Mouse (Mus musculus) right cerebral cortex, adult 2 months (tissue): ENCODE results near the gene Ahnak.
"Not testable (repeated sequence)": the region's sequence is repeated elsewhere in the genome, so short reads cannot be mapped to it uniquely, and the experiment has no call there.

Source experiments
- DNase-seq, 2 experiments: peaks; one replicate each; pipeline ENCODE4 v3.0.0; 2021 to 2022; ENCODE audit warnings: low spot score in 2 of 2

Ahnak gene

GRCm38 (mm10) chr19:8994813-8995607 lies 5.9 kb downstream of the Ahnak start:
- DNase-seq, result no peak

- peak in 1 of 2 experiments; percentile 19 for DNase-seq
These were observed 7.5 kb downstream of the Ahnak start for GRCm38 (mm10) chr19:8996601-8997000.

GRCm38 (mm10) chr19:8997546-8997945 lies 8.5 kb downstream of the Ahnak start:
- DNase-seq, result peak; percentile 73 to 77

GRCm38 (mm10) chr19:8998546-8998945 lies 9.5 kb downstream of the Ahnak start:
- DNase-seq, result no peak

- DNase-seq, result no peak
These were observed 10.1 kb downstream of the Ahnak start for GRCm38 (mm10) chr19:8999223-8999622.

- DNase-seq, result not testable (repeated sequence)
These were observed 17.8 kb downstream of the Ahnak start for GRCm38 (mm10) chr19:9006915-9007314.

- no peak for DNase-seq
These were observed 30.2 kb downstream of the Ahnak start for GRCm38 (mm10) chr19:9019298-9019697.

GRCm38 (mm10) chr19:9023021-9023778 lies 34.1 kb downstream of the Ahnak start:
- DNase-seq, result peak in 1 of 2 experiments; percentile 10

GRCm38 (mm10) chr19:9025562-9026257 lies 36.6 kb downstream of the Ahnak start:
- no peak for DNase-seq

- peak in 1 of 2 experiments; percentile 8 for DNase-seq
These were observed 37.5 kb downstream of the Ahnak start for GRCm38 (mm10) chr19:9026634-9027033.

GRCm38 (mm10) chr19:9027795-9028194 lies 38.7 kb downstream of the Ahnak start:
- peak; percentile 5 to 7 for DNase-seq

- DNase-seq, result no peak
These were observed 39.3 kb downstream of the Ahnak start for GRCm38 (mm10) chr19:9028375-9028774.

GRCm38 (mm10) chr19:9029640-9030262 lies 40.7 kb downstream of the Ahnak start:
- DNase-seq, result no peak

GRCm38 (mm10) chr19:9032502-9033129 lies 43.5 kb downstream of the Ahnak start:
- DNase-seq, result no peak

GRCm38 (mm10) chr19:9033412-9034340 lies 44.6 kb downstream of the Ahnak start:
- DNase-seq, result no peak

- no peak for DNase-seq
These were observed 45.4 kb downstream of the Ahnak start for GRCm38 (mm10) chr19:9034480-9034879.

GRCm38 (mm10) chr19:9035101-9035500 lies 46.0 kb downstream of the Ahnak start:
- DNase-seq, result no peak

- DNase-seq, result no peak
These were observed 49.1 kb downstream of the Ahnak start for GRCm38 (mm10) chr19:9038136-9038535.

- no peak for DNase-seq
These were observed 50.2 kb downstream of the Ahnak start for GRCm38 (mm10) chr19:9039266-9039665.

- no peak for DNase-seq
These were observed 50.8 kb downstream of the Ahnak start for GRCm38 (mm10) chr19:9039928-9040327.
